Mouse (Mus musculus) embryo, embryonic 10 days (tissue): ENCODE measurements at regions not wholly inside any gene's neighbourhood (a gene's known extent, or its start where the extent isn't known, plus 50 kb on each side); places are given as distances from the start of the nearest gene placed in this dataset.
"Not testable (repeated sequence)": the region's sequence is repeated elsewhere in the genome, so short reads cannot be mapped to it uniquely, and the experiment has no call there.

Source experiments
- DNase-seq: peaks from one replicate; pipeline ENCODE4 v3.0.0-alpha.2; 2015; ENCODE audit warnings: low spot score

DNA sequence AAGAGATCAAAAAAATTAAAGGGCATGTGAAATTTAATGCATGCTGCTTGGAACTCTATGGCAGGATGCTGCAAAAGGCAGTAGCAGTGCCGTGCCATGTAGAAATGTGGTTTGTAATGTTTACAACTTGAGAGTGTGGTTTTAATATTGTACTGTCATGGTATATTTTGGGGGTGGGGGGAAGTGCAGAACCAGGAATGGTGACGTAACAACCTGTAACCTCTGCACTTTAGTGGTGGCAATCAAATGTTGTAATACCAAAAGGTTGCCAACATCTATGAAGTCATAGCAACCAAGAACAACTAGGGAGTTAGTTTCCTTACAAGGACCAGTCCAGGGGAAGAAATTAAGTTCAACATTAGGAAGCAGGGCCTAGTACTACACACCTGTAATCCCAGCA, 198.1 kb upstream of the Tbl1xr1 start:
- DNase-seq, result no peak

DNA sequence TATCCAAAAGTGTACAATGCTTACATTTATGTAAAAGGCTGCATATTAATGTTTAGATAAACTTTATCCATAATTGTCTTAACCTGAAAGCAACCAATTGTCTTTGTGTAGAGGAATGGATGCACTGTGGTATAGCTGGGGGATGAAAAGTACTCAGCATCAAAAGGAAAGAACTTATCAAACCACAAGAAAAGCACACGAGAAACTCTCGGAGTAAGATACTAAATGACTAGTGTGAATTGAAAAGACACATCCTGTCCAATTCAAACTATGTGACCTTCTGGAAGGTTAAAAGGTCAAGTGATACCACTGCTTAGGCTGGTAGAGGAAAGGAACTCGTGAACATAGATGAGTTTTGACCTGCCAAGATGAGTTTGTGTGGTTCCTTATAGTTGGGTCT, 192.2 kb upstream of the Tbl1xr1 start:
- no peak for DNase-seq

DNA sequence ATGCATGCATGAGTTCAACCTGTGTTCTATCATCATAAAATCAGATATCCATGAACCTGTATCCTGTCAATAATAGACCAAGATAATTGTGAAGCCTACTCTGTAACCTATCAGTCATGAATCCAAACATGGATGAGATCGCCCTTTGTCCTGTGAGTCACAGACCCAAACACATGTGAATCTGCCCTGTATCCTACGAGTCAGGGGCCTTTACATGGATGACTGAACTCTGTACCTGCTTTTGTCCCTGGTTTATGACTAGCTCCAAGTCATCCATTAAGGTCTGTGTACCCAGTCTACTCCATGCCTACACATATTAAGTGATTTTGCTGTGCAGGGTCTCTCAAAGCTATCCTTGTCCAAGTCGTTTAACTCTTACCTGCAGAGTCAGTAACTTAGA, 187.7 kb upstream of the Tbl1xr1 start:
- no peak for DNase-seq

DNA sequence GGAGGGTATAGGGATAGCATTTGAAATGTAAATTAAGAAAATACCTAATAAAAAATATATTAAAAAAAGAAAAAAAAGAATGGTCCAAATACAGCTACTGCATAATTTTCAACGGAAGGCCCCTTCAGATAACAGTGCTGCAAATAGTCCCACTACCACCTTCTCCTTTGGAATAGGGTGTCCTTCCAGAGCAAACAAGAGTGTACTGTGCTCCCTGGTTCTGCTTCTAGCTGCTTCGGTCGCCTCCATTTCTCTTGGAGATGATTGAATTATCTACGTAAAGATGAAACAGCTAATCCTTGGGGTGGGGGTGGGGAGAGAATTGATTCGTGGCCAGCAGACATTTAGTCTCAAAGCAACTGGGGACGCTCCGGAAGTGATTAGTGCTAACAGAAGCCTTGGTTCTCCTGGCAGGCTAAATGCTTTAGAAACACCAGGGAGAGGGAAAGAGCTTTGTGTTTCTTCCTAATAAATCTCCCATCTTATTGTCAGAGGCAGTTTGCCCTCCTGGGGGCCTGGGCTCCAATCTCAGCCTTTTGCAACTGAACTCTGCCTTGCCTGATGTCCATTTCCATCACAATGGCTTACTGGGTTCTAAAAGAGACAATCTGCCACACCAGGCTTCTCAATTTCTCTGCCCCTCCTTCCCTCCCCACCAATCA, 184.5 kb upstream of the Tbl1xr1 start:
- peak; percentile 68 for DNase-seq

DNA sequence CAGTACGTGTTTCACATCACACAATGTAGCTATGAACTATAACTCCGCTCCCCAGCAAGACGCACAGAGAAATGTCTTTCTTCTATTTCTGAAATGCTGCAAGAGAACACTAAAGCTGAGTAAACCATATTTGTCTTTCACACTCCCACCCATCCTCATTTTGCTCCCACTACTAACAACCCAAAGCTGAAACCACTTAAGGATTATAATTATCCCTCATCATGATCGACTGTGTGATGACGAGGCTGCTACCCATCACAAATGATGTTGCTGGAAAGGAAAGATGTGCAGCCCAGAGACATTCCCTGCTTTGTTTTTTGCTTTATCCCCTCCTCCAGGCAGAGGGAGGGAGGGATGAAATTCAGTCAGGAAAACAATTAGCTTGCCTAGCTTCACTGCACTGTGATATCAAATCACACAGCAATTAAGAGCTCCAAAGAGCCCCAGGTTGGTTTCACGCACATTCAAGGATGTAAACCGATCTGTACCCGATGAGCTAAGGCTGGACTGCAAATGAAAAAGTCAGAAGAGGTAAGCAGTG, 183.5 kb upstream of the Tbl1xr1 start:
- peak; percentile 19 for DNase-seq

DNA sequence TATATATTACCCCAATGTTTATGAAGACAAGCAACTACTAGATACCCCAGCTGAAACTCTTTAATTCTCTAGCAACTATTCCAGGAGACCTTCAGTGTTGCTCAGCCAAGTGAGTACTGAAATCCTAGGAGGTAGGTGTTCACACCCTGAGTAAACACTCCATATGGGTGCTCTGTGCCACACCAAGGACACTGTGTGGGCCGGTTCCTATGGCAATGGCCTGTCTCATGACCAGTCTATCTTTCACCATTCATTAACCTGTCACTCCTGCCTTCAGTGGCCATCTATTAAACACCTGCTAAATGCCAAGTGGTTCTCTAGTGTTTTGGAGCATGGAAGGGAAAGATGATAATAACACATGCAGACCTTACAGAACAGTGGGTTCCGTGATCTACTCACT, 180.9 kb upstream of the Tbl1xr1 start:
- DNase-seq, result no peak

DNA sequence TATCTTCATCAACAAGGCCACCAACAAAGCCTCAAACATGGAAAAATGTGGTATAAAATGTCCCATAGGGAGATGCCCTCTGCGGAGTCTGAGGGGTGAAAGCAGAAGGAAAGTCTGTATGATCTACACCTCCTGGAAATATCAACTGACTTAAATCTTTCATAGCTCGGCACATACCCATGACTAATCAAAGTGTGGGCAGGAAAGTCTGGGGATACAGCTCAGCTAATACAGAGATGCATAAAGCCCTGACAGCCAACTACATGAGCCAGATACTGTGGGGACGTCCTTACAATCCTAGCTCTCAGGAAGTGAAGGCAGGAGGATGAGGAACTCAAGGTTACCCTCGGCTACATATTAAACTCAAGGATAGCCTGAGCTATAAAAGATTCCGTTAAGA, 178.2 kb upstream of the Tbl1xr1 start:
- no peak for DNase-seq

DNA sequence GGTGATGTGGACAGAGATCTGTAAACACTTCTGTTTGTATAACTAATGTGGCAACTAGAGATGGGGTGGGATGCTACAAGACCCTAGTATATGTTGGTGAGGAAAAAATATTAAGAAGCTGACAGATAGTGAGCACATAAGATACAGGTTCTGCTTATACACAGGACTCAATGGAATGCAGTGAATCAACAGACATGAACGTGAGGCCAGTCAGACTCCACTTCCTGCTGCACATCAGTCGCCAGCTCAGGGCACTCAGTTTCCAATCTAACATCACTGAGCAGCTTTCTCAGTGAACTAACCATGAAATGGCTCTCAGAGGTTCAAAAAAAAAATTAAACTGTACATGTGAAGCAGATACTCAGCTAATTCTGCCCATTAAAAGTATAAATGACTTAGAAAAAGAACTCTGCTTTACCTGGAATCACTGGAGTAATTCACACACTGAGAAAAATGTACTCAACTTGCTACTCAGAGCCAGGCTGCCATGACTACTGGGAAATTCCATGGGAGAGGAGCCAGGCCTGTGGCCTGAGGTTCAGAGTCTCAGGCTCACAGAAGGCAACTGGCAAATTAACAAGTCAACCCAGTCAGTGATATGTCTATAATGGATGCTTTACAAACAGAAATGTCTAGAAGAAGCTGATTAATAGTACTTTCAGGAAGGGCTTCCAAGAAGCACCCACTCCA, 170.9 kb upstream of the Tbl1xr1 start:
- no peak for DNase-seq

DNA sequence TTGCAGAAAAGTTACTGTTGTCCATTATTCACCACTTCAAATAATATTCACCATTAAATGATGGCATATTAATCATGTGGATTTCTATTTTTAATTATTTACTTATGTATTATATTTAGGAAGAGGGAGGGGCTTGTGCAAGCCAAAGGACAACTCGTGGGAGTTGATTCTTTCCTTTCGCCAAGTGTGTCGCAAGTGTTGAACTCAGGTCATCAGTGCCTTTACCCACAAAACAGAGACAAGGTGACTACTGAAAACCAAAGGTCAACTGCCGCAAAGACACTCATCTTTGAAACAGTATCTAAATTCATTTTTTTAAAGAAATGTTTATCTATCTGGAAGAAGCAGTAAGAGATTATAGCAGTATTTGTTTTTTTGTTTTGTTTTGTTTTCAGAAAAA, 167.6 kb upstream of the Tbl1xr1 start:
- no peak for DNase-seq

DNA sequence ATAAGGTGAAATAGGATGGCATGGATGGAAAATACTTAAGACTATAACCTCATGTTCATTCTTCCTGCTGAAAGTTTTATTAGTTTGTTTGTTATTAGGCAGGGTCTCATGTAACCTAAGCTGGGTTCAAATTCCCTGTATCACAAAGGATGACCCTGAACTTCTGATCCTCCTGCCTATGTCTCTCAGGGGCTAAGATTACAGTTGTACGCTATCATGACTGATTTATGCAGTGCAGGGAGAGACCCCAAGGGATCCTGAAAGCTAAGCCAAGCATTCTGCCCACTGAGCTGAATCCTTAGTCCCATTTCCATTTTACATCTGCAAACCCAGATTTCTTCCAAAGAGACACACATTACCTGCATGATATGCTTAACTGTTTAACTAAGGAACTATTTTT, 166.4 kb upstream of the Tbl1xr1 start:
- DNase-seq, result no peak

DNA sequence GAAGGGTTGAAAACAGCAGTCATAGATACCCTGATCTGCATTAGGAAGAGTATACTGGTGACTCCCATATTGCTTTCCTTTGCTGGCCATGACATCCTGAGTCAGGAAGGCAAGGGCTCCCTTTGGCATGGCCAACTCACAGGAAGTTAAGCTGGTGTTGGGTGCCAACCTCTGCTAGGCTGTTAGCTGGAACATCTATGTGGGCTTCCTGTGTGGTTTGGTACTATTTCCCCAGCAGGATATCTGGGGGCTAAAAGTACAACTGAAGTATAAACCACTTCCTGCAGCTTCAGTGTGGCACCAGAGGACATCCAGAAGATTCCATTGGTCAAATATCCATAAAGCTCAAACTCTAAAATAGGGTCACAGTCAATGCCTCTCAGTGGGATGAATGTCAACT, 165.4 kb upstream of the Tbl1xr1 start:
- DNase-seq, result no peak

DNA sequence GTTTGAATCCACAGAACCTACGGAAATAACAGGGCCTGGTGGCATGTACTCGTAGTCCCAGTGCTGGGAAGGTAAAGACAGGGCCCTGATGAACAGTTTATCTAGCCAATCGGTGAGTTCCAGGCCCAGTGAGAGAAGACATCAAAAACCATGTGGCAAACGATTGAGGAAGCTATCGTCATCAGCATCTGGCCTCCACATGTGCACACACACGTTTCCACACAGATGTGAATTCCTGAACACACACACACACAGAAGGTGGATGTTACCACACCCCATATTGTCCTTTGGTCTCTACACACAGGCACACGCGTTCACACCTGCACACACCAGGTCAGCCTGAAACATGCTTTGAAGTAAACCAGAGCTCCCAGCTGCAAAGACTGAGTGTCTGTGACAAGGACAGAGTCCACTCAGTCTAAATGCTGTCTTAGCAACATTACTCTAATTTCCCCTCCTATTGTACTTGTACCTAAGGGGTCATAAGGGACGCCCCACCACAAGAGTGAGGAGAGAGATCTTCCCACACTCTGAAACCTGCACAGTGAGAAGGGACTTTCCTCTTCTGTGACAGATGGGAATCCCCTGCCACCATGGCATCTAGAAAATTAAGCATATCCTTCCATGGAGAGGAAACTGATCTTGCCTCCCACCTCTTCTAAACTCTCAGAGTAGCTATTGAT, 159.1 kb upstream of the Tbl1xr1 start:
- peak; percentile 40 for DNase-seq

DNA sequence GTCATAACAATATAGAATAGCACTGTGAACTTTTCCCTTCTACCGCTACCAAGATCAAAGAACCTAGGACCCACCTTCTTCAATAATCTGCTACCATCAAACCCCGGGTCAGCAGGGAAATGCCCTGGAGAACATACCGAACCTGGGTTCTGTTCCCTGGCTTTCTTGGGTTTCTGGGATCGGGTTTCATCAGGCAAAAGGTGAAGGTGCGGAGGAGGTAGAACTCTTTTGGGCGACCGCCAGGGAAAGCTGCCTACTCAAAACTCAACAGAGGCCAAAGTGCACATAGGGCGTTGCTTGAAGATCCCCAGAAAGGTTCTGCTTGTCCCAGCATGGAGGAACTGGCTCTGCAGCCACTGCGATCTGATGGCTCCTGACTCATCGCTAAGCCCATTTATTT, 158.0 kb upstream of the Tbl1xr1 start:
- no peak for DNase-seq

DNA sequence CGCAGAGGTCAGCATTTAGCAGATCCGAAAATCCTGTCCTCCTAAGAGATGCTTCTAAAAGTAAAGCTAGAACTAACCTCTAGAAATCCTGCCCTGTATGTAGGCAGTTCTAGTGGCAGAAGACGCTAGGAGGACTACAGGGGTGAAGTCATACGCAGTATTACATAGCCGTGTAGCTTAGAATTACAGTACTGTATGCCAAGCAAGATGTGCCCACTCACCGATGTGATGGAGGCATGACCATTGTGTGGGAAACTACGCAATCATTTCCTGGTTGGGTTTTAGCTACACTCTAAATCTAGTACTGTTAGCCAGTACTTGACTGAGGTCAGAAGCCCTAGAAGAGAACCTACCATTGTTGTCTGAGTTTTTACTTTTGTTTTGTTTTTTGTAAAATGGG, 156.5 kb upstream of the Tbl1xr1 start:
- no peak for DNase-seq

DNA sequence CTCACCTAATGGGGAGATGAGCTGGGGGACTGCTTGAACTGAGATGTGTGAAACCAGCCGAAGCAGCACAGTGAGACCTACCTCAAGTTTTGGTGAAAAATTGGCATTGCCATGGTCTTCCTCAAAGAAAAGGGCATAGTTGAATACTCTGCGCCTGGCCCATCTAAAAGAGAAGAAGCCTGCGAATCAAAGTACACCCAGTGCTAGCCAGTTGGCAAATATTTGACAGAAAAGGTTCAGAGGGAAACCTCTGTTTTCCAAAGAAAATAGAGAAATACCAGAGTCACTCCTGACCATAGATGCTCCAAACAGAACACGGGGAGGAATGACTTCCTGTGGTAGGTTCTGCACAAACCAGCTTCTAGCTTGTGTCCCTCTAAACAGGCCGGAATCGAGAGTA, 144.5 kb upstream of the Tbl1xr1 start:
- no peak for DNase-seq

DNA sequence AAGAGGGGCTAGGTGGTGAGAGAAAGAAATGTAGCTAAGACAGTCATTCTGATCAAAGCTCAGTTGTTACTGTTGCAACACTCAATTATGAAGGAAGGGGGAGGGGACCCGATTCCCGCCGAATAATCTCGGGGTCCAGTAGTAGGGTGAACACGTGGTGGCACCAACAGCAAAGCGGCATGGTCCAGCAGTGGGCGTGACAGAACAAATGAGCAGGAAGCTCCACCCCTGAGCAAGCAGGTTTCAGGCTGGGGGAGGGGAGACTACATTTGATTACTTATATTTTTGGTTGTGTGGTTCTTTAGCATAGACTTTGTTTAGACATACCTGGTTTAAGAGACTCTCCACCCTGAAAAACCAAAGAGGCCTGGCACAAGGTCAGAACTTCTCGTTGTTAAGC, 143.8 kb upstream of the Tbl1xr1 start:
- DNase-seq, result not testable (repeated sequence)

DNA sequence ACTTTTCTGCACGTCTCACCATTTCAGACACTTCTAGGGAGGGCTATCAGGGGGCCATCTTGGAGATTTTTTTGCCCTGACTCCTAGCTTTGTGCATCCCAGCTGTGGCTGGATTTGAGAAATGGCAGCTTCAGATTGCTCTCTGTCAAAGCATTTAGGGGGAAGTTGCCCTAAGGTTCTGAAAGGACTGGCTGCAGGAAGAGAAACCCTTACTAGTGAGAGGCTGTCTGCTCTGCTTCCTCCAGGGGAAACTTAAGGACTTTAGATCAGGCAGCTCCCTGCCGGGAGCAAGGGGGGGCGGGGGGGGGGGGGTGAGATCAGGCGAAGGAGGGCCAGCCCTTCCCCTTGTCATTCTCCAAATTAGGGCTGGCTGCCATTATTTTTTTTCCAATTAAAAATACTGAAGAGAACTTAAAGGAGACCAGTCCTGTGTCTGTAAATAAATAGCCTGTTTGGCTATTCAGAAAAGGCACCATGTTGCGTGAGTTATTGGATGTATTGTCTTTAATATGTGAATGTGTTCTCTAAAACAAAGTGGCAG, 141.7 kb upstream of the Tbl1xr1 start:
- peak; percentile 56 for DNase-seq

DNA sequence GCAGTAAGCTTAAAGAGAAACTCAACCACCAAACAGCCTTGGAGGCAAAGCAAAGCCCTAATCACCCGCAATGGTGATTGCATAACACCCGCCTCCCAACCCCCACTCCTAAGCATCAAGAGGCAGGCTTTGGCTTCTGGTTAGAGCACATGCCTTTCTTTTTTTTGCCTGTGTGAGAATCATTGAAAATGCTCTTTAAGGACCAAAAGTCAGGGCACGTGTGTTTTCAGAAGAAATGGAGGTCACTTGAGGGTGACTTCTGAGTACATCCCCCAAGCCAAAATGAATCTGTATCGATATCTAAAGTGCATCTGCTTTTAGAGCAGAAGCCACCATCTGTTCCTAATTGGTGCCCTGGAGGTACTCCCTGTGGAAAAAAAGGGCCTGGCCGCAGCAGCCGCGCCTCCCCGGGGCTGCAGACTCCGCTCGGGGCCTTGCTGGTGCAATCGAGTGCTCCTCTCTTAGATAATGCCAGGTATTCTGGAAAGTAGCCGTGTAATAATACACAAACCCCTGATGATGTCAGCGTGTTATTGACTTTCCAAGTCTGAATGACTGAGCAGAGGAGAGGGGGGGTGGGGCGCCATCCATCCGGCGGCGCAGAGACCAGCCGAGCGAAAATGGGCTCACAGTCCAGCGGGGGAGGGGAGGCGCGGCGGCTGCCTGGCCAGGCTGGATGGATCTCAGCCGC, 140.7 kb upstream of the Tbl1xr1 start:
- DNase-seq, result peak; percentile 97

DNA sequence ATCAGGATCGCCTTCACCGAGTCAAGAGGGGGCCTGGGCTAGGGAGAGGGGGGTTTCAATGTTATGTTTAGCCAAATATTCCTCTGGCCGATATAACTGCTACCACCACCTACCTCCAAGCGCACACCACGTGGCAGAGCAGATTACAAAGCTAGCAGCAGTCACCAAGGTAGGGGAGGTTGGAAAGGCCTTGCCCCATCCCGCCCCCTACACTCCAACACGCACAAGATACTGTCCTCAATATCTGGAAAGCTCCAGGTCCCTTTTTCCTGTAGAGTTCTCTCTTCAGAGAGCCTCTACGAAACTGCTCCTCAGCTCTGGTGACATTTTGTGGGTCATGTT, 140.2 kb upstream of the Tbl1xr1 start:
- no peak for DNase-seq

DNA sequence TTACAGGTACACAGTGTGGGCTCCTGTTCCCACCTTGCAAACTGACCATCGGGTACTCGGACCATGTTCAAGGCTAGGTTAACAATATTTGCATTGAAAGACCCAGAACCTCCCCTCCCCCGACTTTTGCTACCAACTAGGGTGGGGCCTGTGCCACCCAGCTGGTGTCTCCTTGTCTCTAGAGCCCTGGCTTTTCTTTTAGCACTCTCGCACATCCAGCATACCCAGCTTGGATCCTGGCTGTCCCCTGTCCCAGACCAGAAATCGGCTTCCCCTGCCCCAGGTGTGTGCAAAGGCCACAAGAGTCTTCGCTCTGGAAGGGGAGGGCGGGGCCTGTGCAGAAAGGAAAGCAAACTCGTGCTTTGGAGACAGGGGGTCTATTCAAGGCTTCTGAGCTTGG, 139.8 kb upstream of the Tbl1xr1 start:
- peak; percentile 45 for DNase-seq

DNA sequence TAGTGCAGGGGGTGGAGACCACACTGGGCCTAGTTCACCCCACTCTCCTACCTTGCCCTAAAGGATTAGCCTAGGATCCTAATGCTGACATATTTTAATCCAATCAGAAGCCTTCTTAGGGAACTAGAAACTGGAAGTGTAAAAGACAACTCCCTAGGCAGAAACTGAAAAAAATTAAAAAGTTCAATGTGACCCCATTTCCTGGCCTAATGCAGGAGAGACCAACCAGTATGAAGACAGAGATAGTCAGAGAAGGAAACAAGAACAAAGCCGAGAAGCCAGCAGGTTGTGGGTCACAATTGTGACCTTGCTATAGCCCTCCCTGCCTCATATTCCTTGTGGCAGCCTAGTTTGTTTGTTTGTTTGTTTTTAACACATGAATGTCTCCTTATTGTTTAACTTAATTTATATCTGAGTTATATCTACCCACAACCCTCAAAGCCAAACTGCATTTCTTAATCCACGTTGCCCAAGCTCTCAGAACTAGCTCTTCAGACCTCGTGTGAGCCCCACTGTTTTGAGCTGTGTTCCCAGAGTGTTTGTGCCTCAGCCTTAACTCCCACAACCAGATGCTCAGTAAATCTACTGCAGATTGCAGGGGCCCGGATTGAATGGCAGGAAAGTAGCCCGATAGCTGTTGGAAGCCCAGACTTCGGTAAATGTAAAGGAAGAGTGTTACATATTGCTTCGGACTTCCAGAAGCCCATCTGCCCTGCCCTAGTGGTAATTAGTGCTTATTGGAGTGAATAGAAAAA, 139.0 kb upstream of the Tbl1xr1 start:
- DNase-seq, result no peak
